Mouse (Mus musculus): ENCODE data around the gene Jtb.
"Not testable (repeated sequence)": the region's sequence is repeated elsewhere in the genome, so short reads cannot be mapped to it uniquely, and the experiment has no call there.

Jtb gene

GRCm38 (mm10) chr3:90222941-90223340 lies 8.5 kb upstream of the Jtb start:
- DNase-seq (ENCODE audit: low spot score in 2 of 2) = no peak

- no peak for DNase-seq (ENCODE audit: low spot score in 2 of 2)
Observed at GRCm38 (mm10) chr3:90224331-90224730, 7.1 kb upstream of the Jtb start.

- DNase-seq (ENCODE audit: low spot score in 2 of 2) = no peak
Observed at GRCm38 (mm10) chr3:90231075-90231474, 322 bp upstream of the Jtb start.

GRCm38 (mm10) chr3:90241251-90241650 lies 9.9 kb downstream of the Jtb start:
- no peak for DNase-seq (ENCODE audit: low spot score in 2 of 2)

- DNase-seq (ENCODE audit: low spot score in 2 of 2) = no peak
Observed at GRCm38 (mm10) chr3:90241669-90242358, 10.4 kb downstream of the Jtb start.

- no peak for DNase-seq (ENCODE audit: low spot score in 2 of 2)
Observed at GRCm38 (mm10) chr3:90242984-90243775, 11.8 kb downstream of the Jtb start, which contains the start of gene Creb3l4. TSS of gene Creb3l4 (minus strand) at chr3:90243512.

GRCm38 (mm10) chr3:90245406-90245805 lies 14.0 kb downstream of the Jtb start:
- DNase-seq (ENCODE audit: low spot score in 2 of 2) = no peak

- DNase-seq (ENCODE audit: low spot score in 2 of 2) = no peak
Observed at GRCm38 (mm10) chr3:90247630-90247959, 16.2 kb downstream of the Jtb start.

GRCm38 (mm10) chr3:90247960-90248745 lies 16.8 kb downstream of the Jtb start, which contains the start of gene Slc39a1:
TSS of gene Slc39a1 (plus strand) at chr3:90248172.
- DNase-seq (ENCODE audit: low spot score in 2 of 2) = peak; percentile 72 to 83

- DNase-seq (ENCODE audit: low spot score in 2 of 2) = peak in 1 of 2 experiments; percentile 28
Observed at GRCm38 (mm10) chr3:90248746-90249100, 17.3 kb downstream of the Jtb start.

GRCm38 (mm10) chr3:90250791-90251190 lies 19.4 kb downstream of the Jtb start:
- no peak for DNase-seq (ENCODE audit: low spot score in 2 of 2)

GRCm38 (mm10) chr3:90251731-90252226 lies 20.4 kb downstream of the Jtb start:
- DNase-seq (ENCODE audit: low spot score in 2 of 2) = not testable (repeated sequence)

GRCm38 (mm10) chr3:90252659-90253058 lies 21.3 kb downstream of the Jtb start:
- not testable (repeated sequence) for DNase-seq (ENCODE audit: low spot score in 2 of 2)

- not testable (repeated sequence) for DNase-seq (ENCODE audit: low spot score in 2 of 2)
Observed at GRCm38 (mm10) chr3:90253174-90253573, 21.8 kb downstream of the Jtb start.

GRCm38 (mm10) chr3:90253653-90254418 lies 22.4 kb downstream of the Jtb start, which contains the start of gene Crtc2:
TSS of gene Crtc2 (plus strand) at chr3:90254163.
- peak; percentile 85 to 91 for DNase-seq (ENCODE audit: low spot score in 2 of 2)

- no peak for DNase-seq (ENCODE audit: low spot score in 2 of 2)
Observed at GRCm38 (mm10) chr3:90254419-90255193, 23.2 kb downstream of the Jtb start.

- no peak for DNase-seq (ENCODE audit: low spot score in 2 of 2)
Observed at GRCm38 (mm10) chr3:90255194-90255565, 23.8 kb downstream of the Jtb start.

GRCm38 (mm10) chr3:90255784-90256353 lies 24.5 kb downstream of the Jtb start:
- DNase-seq (ENCODE audit: low spot score in 2 of 2) = no peak

- no peak for DNase-seq (ENCODE audit: low spot score in 2 of 2)
Observed at GRCm38 (mm10) chr3:90256731-90257530, 25.5 kb downstream of the Jtb start.

All from spleen, postnatal 14 days (tissue).